In the genomic region with DNA sequence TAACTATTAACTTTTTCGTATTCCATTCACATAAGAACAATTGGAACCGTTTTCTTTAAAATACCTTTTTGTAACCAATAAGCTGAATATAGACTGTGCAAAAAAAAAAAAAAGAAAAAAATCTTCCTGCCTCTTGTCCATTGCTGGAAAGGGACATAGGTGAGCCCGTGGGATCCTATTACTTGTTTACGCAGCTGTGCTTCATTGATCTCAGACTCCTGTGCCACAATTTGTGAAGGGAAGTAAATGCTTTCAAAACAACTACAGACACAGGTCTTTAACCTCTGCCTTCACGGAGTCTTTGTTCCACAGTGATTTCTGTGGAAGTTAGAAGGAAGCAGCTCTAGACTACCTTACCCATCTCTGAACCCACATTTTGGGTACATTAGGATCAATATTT, we compare ENCODE assay signal across 12 mouse cellular contexts.
"Had no signal": no experiment of that assay in that cellular context is flagged by ENCODE, and none has a peak within 500 bp of the region (broad histone marks: within the 10 kb centered on the region; RNA-seq: fewer than 3 reads in every experiment).

No protein-coding gene starts in this region.

- H3K9me3 ChIP-seq: limb, embryonic 10.5 days; liver, embryonic 13.5 days; lung, embryonic 15.5 days; midbrain, embryonic 13.5 days; stomach, embryonic 15.5 days had no signal

- H3K9ac ChIP-seq: liver, embryonic 13.5 days; liver, postnatal 0 days; lung, embryonic 15.5 days; midbrain, embryonic 13.5 days; stomach, embryonic 15.5 days had no signal

- H3K4me1 ChIP-seq: liver, embryonic 13.5 days; lung, embryonic 15.5 days; midbrain, embryonic 13.5 days; stomach, embryonic 15.5 days had no signal

- DNase-seq: kidney, adult 11 months; kidney, postnatal 10 days; liver, embryonic 13.5 days; liver, postnatal 0 days; right cerebral cortex, postnatal 14 days; thymus, adult 2 months; thymus, postnatal 25 days had no signal

- H3K27ac ChIP-seq: layer of hippocampus, adult 2 months; limb, embryonic 10.5 days; liver, embryonic 13.5 days; lung, embryonic 15.5 days; midbrain, embryonic 13.5 days; stomach, embryonic 15.5 days had no signal

- H3K4me2 ChIP-seq: liver, embryonic 13.5 days; lung, embryonic 15.5 days; midbrain, embryonic 13.5 days; stomach, embryonic 15.5 days had no signal

- ATAC-seq: liver, postnatal 0 days; midbrain, embryonic 13.5 days had no signal

- H3K36me3 ChIP-seq: limb, embryonic 10.5 days; liver, embryonic 13.5 days; lung, embryonic 15.5 days; midbrain, embryonic 13.5 days; stomach, embryonic 15.5 days had no signal

- H3K27me3 ChIP-seq: liver, embryonic 13.5 days; lung, embryonic 15.5 days; midbrain, embryonic 13.5 days; stomach, embryonic 15.5 days had no signal

- H3K4me3 ChIP-seq: layer of hippocampus, adult 2 months; limb, embryonic 10.5 days; liver, embryonic 13.5 days; lung, embryonic 15.5 days; midbrain, embryonic 13.5 days; stomach, embryonic 15.5 days had no signal
